22 mouse cellular contexts compared by ENCODE assay signal in the genomic region with DNA sequence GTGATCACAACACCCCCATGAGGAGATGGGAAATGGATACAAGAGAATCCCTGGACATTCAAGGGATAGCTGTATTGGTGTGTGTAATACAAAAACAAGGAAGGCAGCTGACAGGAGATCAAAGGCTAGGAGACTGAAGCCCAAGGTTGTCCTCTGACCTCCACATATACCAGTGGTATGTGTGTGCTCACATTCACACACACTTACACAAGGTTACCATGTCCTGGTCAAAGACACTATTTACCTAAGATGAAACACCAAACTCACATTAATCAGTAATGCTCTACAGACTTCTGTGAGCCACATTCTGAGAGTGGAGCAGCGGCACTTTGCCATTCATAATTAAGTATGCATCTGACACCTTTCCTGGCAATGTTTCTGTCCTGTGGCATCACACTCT. TPM values are rescaled to one million over a fixed set of nuclear protein-coding genes. Genes with fewer than 3 reads are reported as not detected.
"Had no signal": no experiment of that assay in that cellular context is flagged by ENCODE, and none has a peak within 500 bp of the region (broad histone marks: within the 10 kb centered on the region; RNA-seq: fewer than 3 reads in every experiment).

No protein-coding gene starts in this region.

- DNase-seq: lung, adult 2 months; lung, postnatal 14 days; lung, postnatal 36 days; right cerebral cortex, postnatal 14 days; thymus, adult 18-20 months; thymus, postnatal 14 days; thymus, postnatal 36 days had no signal

- H3K9ac ChIP-seq: lung, embryonic 15.5 days; midbrain, embryonic 13.5 days; midbrain, embryonic 15.5 days; neural tube, embryonic 12.5 days; stomach, embryonic 15.5 days had no signal

- H3K4me2 ChIP-seq: lung, embryonic 15.5 days; midbrain, embryonic 11.5 days; midbrain, embryonic 13.5 days; midbrain, embryonic 15.5 days; neural tube, embryonic 12.5 days; stomach, embryonic 15.5 days had no signal

- H3K36me3 ChIP-seq: lung, embryonic 15.5 days; midbrain, embryonic 13.5 days; midbrain, embryonic 15.5 days; neural tube, embryonic 12.5 days; stomach, embryonic 15.5 days had no signal

- H3K4me1 ChIP-seq: lung, embryonic 15.5 days; midbrain, embryonic 13.5 days; midbrain, embryonic 15.5 days; neural tube, embryonic 12.5 days; stomach, embryonic 15.5 days had no signal

- ATAC-seq: lung, postnatal 0 days; midbrain, embryonic 13.5 days; midbrain, embryonic 15.5 days had no signal

- H3K9me3 ChIP-seq: lung, embryonic 15.5 days; megakaryocyte, embryonic 14.5 days; midbrain, embryonic 13.5 days; midbrain, embryonic 15.5 days; neural tube, embryonic 12.5 days; stomach, embryonic 15.5 days had no signal

- H3K27ac ChIP-seq: lung, embryonic 15.5 days; macrophage; midbrain, embryonic 13.5 days; midbrain, embryonic 15.5 days; neural tube, embryonic 12.5 days; stomach, embryonic 15.5 days had no signal

- H3K4me3 ChIP-seq: lung, embryonic 15.5 days; megakaryocyte, embryonic 14.5 days; midbrain, embryonic 13.5 days; midbrain, embryonic 15.5 days; neural tube, embryonic 12.5 days; stomach, embryonic 15.5 days had no signal

- H3K27me3 ChIP-seq: stomach, embryonic 15.5 days had no signal

RNA-seq across cellular contexts. Expression of gene Ephx4, which starts 7.8 kb away (rescaled TPM):
- total RNA-seq: megakaryocyte progenitor cell, adult 5-6 weeks; monocyte, adult 5-6 weeks; neutrophil, adult 5-6 weeks had no signal
- polyA plus RNA-seq: macrophage had no signal

RNA-seq across cellular contexts. Expression of gene Lpcat2b, which starts 21.0 kb away (rescaled TPM):
- total RNA-seq: megakaryocyte progenitor cell, adult 5-6 weeks; midbrain, postnatal 0 days; monocyte, adult 5-6 weeks; neutrophil, adult 5-6 weeks had no signal
- polyA plus RNA-seq: lung, embryonic 15.5 days; lung, postnatal 0 days; macrophage; midbrain, embryonic 11.5 days; midbrain, embryonic 13.5 days; midbrain, embryonic 15.5 days; midbrain, postnatal 0 days; neural tube, embryonic 12.5 days; spleen, adult 2 months; stomach, embryonic 15.5 days; thymus, postnatal 0 days had no signal
